Mouse (Mus musculus): ENCODE results near the gene Gm2115.

Gm2115 gene

DNA sequence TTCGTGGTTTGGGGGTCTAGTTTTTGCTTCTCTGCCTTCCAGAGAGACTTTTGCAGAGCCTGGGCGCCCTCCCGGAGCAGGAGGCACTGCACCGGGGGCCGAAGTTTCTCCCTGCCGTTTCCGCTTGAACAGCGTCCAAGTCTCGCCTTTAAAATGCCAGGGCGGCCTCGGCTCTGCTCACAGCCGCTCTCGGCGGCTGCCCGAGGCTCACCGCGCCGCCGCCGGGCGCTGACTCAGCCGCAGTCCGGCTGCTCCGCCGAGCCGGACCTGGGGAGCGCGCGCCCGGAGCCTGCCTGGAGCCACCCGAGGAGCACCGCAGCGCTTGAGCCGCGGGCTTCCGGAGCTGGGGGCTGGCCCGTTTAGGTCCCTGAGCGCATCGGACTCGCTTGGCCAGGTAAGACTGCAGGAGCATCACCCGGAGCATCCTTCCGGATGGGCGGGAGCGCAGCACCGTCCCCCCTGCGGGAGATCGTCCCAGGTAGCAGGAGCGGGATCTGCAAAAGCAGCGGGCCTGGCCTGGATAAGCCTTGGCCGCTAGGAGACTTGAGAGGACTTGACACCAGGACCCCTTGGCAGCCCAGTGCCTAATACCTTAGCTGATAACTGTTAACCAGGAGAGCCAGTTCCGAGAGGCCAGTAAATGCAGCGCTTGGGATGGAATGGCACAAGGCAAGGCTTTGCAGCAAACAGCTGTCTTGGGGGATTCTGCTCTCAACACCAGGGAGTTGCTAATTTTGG, at the start of gene Gm2115:
Gene Gm2115 (plus strand): TSS at position 159 of the 738 bp plus-strand sequence.
- WGBS, result 3% methylated on average over 52 of the region's 52 CpGs

DNA sequence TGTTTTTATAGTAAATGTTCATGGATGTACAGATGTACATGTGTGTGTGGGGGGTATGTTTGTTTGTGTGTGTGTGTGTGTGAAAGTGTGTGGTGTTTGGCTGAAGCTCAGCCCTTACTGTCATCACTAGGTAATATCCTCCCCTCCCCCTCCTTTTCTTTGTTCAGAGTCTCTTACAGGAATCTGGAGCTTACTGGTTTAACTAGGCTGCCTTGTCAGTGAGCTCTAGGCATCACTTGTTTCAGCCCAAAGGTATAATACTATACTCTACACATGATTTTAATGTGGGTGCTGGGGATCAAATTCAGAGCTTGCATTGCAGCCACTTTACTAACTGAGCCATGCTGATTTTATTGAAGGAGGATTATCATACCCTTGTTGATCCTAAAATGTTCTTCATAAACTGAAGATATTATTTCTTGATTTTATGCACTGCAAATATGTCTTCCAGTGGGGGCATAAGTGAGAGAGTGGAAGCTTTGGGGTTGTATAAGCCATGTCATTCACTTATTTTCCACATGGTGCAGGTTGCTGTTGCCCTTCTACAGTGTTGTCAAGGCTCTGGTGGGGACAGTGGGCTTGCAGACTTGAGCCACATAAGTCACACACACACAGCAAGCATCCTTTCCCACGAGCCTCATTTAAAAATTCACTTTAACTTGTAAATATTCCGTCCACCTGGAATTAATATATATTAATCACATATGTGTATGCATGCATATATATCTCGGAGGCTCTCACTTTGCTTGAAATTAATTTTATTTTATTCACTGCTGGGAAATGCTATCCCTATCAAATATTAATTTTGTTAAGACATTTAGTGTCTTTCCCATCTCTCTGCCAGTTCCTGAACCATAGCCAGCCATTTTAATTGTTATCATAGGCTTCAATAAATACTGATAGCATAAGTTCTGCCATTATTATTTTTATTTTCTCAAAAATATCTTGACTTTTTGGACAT, 45.0 kb upstream of the Gm2115 start:
- WGBS, result 77% methylated on average over 3 of the region's 3 CpGs

DNA sequence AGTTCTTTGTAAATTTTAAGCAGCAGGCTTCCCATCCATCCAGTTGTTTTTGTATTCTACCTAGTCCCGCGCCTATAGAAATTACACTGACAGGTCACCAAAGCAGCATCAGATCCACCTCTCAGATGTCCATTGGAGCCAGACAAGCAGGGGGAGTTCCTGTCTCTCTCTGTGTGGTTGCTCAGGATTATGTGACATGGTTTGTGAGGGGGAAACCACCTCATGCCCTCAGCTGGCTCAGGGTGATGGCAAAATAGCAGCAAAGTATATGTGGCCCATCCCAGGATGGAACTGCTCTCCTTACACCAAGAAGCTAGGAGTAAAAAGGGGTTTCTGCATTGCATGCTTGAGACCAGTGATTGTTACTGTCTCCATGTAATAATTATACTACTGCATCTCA, 42.3 kb upstream of the Gm2115 start:
- WGBS, result 93% methylated on average over 2 of the region's 2 CpGs

DNA sequence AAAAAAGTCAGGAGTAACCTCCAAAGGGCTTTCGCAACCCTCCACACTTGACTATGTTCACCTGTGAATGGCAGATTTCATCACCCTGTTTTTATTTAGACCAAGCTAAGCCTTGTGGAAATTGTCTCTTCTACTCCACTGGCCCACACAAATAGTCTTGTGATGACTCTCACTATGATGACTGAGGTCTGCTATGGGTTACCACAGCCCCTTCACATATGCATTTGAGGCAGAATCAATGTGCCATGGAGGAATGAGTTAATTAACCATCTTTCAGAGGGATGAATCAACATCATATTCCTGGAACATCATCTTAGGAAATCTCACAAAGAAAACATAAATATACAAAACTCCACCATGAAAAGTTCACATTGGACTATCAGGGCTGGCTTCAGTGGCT, 25.6 kb upstream of the Gm2115 start:
- 100% methylated on average over 1 of the region's 1 CpGs for WGBS

DNA sequence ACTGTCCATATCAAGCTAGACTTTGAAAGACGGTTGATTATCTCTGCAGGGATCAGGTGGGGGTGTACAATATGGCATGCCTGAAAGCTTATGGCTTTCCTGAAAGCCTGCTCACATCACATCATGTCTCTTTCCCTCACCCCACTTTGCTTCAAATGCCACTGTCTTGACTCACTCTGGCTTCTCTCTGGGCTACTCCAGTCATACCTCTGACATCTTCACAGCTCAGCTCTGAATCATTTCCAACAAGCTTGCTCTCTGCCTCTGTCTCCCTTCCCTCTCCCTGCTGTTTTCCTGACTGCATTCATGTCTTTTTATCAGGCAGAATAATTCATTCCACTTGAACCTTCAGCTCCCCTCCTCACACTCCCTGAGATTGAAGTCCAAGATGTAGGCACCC, 7.4 kb upstream of the Gm2115 start:
- 74% methylated on average over 1 of the region's 1 CpGs for WGBS

DNA sequence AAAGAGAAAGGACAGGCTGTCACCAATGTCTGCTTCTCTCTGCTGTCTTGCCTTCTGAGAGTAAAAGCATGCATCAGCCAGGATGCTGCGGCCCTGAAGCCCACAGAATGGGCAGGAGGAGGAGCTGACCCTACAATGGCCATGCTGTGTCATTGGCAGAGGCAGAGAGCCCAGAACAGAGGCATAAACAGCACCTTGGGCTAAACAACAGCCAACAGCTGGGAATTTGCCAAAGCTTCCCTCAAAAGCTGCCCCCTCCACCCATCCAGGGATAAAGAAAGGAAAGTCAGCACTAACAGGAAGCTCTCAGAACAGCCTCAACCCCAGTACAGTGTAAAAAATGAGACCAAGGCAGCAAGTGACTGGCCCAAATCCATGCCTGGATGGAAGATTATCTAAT, 6.3 kb upstream of the Gm2115 start:
- WGBS, result 56% methylated on average over 1 of the region's 1 CpGs

DNA sequence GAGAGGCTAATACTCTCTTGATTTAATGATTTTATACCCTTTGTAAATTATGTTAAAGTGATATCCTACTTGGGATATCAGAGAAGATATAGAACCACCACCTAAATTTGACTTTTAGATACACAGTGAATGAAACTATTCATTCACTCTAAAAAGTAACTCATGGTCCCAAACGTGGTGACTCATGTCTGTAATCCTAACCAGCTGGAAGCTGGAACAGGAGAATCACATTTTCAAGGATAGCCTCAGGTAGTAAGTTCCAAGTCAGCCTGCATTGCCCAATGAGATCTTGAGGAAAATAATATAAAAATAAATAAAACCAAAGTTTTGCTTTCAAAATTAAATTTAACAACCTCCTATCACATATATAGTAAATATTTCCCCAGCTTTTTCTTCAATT, 2.6 kb upstream of the Gm2115 start:
- 55% methylated on average over 1 of the region's 1 CpGs for WGBS

DNA sequence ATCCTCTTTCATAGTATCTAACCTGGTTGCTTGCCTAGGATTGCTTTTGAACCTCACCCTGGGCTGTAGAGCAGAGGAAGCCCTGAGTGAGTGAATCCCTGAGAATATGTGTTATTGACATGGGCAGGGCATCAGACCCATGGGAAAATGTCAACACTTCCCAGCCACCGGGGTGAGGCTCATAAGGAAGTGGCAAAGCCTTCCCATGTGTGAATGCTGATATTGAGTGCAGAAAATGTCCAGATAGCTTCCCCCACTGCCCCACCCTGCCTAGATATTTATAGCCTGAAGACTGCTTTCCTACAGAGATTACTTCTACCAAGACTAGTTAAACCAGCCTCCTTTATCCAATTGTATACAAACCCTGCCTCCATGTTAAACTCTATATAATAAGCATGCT, 4.0 kb downstream of the Gm2115 start:
- WGBS, result 85% methylated on average over 1 of the region's 1 CpGs

DNA sequence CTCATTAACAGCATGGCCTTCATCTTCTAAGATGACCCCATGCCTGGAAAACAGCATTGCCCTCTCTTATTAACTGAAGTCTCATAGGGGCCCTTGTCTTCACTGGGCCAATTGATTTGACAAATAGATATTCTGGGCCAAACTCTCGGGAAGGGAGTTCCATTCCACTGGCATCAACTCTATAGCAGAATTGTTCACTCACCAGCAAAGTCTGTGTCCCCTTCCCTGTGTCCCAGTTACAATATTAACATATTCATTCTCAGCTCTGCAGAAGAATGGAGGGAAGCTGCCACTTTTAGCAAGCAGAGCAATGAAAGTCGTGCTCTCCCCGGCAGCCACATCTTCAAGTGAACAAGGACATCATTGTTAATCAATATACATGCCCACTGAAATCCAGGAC, 5.9 kb downstream of the Gm2115 start:
- WGBS, result 59% methylated on average over 3 of the region's 3 CpGs

DNA sequence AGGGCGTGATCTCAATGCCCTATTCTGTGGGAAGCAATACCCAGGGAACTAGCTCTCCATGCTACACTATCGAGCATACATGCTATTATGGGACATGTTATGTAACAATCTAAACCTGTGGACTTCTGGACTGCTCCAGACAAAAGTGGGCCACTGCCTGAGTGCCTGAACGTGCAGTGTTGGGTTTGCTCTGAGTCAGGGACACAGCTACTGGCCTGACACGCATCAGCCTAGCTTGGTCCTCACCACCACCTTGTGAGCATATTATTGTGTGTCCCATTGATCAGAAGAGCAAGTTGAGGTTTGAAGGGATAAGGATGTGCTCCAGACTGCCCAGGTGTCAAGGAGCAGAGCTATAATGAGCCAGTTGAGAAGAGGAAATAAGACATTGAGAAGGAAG, 16.2 kb downstream of the Gm2115 start:
- WGBS, result 82% methylated on average over 4 of the region's 4 CpGs

DNA sequence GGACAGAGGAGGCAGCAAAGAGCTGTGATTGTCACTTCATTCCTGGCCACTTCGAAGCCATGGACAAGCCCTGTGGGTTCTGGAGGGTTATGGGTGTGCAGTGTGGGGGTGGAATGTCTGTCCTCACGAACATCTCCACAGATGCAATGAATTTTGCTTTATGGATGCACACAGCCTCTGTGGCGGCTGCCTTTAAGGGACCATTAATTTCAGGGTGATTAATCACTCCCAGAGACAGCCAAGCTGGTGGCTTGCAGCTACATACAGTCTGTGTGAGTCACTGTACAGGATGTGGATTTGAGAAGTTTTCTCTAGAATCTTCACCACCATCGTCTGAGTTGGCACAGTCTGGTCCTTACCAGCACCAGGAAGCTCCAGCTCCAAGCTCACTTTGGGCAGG, 17.9 kb downstream of the Gm2115 start:
- 70% methylated on average over 4 of the region's 4 CpGs for WGBS

DNA sequence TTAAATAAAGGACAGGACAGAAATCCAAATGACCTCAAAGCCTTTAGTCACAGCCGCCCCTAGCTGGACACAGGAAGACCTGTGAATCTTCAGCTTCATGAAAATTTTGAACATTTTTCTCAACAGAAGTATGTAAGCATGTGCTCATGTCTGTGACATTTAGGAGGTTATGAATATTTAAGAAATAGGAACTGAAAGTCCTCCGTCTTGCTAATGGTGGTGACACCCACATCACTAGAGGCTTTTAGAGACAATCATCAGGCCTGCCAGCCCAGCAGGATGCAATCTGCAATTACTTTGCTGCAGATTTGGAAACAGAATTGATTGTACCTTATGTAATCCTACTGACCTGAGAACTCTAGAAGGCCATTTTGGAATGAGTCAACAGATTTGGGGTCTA, 22.7 kb downstream of the Gm2115 start:
- WGBS, result 69% methylated on average over 2 of the region's 2 CpGs

DNA sequence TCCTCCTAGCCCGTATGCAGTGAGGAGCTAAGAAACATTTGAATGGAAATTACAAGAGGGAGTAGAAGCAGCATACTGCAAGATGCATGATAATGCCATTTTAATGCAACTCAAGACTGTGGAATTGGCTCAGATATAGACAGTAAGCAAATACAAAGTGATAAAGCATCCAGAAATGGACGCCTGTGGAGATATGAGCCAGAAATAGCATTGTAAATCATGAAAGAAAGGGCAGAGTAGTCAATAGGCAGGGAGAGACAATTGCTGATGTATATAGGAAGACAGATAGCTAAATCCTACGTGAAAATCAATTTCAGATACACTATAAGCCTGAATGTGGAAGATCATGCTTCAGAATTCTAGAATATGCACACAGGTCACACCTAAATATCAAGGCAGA, 26.5 kb downstream of the Gm2115 start:
- 72% methylated on average over 3 of the region's 3 CpGs for WGBS

DNA sequence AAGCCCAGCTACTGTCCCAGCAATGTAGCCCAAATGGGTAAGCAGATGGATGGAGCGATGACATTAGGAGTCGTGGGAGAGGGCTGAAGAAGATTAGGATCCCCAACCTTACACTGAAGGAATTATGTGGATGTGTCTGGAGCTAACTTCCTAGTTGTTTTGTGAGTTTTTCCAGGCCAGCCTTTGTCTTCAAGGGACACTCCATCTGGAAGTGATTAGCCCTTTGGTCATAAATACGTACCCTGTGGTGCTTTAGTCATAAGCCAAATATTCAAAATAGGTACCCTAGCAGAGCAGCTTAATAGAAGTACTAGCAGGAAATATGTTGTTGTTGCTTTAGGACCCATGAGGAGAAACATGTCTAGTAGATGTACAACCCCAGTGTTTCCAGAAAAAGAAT, 28.6 kb downstream of the Gm2115 start:
- WGBS, result 78% methylated on average over 3 of the region's 3 CpGs

DNA sequence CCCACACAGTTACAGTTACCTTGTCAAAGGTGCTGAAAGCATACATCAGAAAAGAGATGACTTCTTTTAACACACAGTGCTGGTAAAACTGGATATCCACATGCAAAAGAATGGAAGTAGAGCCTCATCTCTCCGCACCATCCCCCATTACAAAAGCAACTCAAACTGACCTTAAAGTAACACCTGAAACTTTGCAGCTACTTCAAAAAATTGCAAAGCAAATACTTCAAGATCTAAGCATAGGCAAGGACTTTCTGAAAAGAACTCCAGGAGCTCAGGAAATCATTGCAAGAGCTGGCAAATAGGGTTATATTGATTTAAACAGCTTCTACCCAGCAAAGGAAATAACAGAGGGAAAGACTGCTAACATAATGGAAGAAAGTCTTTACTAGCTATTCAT, 31.7 kb downstream of the Gm2115 start:
- 100% methylated on average over 1 of the region's 1 CpGs for WGBS

DNA sequence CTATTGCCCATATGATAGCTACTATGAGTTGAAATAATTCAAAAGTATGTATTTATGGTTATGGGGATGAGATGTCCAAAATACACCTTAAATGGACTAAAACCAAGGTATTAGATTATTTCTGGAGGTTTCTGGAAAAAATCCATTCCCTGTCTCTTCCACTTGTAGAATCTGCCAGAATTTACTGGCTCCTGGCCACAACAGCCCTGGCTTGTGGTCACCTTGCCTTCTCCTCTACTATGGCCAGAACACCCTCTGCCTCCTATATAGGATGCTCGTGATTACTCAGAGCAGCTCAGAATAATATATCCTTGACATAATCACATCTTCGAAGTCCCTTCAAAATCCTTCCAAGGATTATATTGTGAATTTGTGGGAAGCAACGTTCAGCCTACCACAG, 35.5 kb downstream of the Gm2115 start:
- WGBS, result 85% methylated on average over 3 of the region's 3 CpGs

DNA sequence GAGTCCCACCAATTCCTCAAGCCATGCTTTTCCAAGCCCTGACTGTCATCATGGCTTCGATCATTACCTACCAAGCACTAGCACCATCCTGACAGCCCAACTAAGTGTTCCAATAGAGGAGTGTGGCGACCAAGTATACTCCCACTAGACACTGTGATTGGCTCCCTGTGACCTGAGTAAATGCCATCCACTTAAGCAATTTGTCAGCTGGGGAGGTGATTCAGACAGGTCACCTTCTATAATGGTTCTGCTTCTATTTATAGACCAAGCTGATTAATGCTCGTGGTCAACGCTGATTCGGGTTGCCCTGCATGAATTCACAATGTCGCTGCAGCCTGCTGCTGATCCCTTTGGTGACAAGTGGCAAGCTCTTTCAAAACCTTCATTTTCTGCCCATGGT, 37.4 kb downstream of the Gm2115 start:
- WGBS, result 88% methylated on average over 6 of the region's 6 CpGs

DNA sequence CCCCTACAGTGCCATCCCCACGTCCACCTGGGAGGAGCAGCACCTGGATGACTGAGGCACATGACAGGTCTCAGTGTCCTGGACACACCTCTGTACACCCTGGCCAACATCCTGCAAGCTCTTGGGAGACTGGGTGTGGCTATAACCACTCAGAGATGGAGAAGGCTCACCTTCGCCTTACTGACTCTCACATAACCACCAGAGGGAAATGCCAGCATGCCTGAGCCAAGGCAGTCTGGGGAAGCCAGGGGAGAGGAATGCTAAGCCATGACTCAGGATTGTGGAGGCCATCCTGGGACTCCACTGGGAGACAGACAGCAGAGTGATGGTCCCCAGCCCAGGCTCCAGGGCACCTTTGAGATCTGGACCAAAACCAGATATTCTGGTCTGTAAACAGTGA, 48.3 kb downstream of the Gm2115 start:
- 69% methylated on average over 2 of the region's 2 CpGs for WGBS

DNA sequence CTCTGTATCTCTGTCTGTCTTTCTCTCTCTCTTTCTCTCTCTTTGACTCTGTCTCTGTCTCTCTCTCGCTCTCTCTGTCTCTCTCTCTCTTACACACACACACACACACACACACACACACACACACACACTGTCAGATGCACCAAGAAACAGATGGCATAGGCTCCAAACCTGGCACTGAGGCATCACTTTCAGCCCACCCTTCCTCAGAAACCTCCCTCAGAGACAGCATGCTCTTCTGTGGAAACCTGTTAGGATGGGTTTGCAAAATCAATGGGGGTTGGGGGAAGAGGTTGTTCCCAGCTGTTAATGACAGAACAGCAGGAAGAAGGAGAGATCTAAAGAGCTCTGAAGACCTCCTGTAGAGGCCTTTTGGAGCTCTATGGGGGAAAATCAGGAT, 50.1 kb downstream of the Gm2115 start:
- WGBS, result 67% methylated on average over 1 of the region's 1 CpGs

DNA sequence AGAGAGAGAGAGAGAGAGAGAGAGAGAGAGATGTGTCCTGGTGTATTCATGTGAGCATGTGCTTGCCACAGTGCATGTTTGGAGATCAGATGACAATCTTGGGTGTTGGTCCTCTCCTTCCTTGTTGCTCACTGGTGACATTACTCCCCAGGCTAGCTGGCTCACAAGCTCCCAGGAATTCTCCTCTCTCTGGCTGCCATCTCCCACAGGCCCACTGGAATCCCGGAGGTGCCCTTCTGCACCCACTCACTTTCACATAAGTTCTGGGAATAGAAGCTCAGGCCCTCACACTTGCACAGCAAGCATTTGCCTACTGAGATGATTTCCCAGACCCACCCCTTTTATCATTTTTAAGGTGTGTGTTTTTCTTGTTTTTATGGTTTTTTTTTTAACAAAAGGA, 51.0 kb downstream of the Gm2115 start:
- WGBS, result 50% methylated on average over 1 of the region's 1 CpGs

DNA sequence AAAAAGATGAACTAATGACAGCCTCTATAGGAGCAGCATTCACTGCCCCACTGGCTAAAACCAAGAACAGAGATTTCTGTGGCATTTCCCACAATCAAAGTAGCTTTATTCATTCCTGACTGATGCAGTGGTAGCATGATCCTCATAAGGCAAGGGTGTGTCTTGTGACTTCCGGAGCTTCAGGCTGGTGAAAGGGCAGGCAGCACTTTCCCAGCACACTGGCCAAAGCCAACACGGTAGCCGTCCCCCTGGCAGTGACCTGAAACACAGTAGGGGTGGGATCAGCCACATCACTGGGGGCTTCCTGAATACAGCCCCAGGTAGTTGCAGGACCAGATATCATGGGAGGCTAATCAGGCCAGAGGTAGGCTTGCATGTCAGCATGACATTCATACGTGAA, 56.3 kb downstream of the Gm2115 start:
- WGBS, result 91% methylated on average over 4 of the region's 4 CpGs

DNA sequence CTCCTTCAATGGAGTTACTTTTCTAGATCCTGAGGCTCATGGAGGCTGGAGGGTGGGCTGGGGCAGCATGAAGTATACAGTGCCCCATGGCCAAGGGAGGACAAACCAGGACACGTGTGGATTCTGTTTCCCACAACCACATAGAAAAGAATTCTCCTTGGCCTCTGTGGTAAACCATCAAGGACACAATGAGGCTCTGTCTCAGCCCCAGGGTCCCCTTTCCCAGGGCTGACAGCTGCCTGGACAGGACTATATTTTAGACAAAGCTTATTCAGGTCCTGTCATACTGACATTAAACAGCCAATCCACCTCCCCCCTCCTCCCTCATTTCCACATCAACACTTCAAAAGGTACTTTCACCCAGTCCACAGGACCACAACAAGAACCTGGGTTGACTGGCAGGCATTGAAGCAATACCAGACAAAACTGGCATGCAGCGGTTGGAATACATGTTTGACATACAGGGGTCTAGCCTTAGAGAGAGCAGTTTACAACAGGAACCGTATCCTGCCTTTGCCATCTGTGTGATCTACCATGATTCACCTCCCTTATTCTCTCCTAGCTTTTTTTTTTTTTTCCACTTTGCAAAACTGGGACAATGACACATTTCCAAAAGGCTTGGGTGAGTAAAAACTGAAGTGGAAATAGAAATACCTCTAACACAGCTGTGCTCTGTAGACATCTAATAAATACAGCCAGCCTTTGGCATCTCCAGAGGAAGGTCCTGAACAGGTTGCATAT, 57.8 kb downstream of the Gm2115 start:
- 49% methylated on average over 3 of the region's 3 CpGs for WGBS

Measured in cerebral cortex, adult 2 months (tissue).